Mouse (Mus musculus) cerebellum, postnatal 14 days (tissue): Measurements from ENCODE around the gene Fam129b.
A peak's percentile ranks its signal among the peaks of the same experiment; 100 is the strongest.

ENCODE experiments used
- DNase-seq, 2 experiments: peaks; one replicate each; pipeline ENCODE4 v3.0.0; 2021; ENCODE audit warnings: mixed read lengths in 2 of 2

Gene Fam129b

DNA sequence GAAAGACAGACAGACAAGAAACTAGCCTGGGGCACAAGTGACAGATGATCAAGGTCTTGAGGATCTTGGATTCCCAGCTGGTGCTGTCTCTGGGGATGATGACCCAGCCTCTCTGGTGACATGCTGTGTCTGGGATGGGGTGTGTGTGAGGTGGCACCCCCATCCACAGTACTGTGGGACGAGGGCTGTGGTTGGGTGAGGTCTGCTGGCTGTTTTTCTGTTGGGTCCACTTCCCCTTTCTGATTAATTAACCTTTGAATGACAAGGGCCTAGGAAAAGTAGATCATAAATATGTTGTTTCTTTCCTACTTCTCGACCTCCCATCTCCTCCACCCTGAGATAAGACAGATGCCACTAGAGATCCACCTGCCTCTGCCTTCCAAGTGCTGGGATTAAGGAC lies 18.2 kb downstream of the Fam129b start:
- no peak for DNase-seq

- peak; percentile 50 to 54 for DNase-seq
These were observed 19.7 kb downstream of the Fam129b start for GRCm38 (mm10) chr2:32895606-32896106.

- DNase-seq, result peak in 1 of 2 experiments; percentile 44
These were observed 20.7 kb downstream of the Fam129b start for GRCm38 (mm10) chr2:32896507-32897147.

GRCm38 (mm10) chr2:32898983-32899382 lies 23.1 kb downstream of the Fam129b start:
- peak; percentile 61 to 73 for DNase-seq

DNA sequence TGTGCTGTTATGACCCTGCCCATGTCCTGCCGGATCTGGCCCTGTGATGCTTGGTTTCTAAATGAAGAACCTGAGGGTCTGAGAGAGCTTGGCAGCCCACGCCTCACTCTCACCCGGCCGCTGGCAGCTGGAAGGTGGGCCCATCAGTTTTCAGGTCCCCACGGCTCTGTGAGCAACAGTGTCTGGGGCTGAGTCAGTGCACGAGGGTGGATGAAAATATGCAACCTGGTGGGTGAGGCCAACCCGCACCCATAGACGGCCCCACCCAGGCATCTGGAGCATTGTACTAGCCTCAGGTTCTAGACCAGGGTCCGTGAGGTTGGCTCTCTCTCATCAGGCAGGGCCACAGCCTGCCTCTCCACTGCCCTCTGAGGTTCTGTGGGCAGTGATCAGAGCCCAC lies 26.2 kb downstream of the Fam129b start:
- DNase-seq, result no peak

GRCm38 (mm10) chr2:32903470-32903869 lies 27.6 kb downstream of the Fam129b start:
- no peak for DNase-seq

GRCm38 (mm10) chr2:32904637-32905036 lies 28.7 kb downstream of the Fam129b start:
- no peak for DNase-seq

DNA sequence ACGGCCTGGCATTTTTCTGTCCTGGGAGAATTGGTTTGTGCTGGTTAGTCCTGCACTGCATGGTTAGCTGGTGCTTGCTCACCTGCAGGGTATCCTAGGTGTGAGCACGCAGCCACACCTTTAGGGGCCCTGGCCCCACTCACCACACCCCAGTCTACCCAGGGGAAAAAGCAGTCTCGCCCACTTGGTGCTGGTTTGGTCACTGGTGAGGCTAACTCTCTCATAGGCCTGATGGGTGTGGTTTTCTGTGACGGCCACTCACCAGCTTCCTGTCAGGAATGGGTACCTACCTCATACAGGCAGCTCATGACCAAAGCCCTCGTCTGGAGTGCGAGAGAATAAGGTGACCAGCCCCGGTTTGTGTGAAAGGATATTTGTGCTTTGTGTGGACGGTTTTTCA lies 29.4 kb downstream of the Fam129b start:
- no peak for DNase-seq

DNA sequence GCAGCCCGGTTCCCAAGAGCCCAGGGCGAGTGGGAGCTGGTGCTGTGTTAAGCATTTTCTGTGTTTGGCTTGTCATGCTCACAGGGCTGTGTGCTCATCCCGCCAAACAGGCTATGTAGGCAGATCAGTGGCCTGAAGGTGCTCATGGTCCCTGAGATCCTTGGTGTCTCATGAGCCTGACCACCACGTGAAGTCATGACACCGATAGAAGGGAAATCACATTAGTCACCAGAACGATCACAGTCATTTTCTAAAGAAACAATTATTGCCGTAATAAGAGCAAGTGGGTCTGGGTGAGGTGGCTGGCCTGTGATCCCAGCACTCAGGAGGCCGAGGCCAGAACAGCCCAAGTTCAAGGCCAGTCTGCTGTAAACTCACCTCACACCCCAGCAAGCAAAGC lies 31.5 kb downstream of the Fam129b start:
- DNase-seq, result no peak

GRCm38 (mm10) chr2:32908272-32908671 lies 32.4 kb downstream of the Fam129b start:
- DNase-seq, result peak; percentile 78 to 79

- peak; percentile 51 to 53 for DNase-seq
These were observed 32.9 kb downstream of the Fam129b start for GRCm38 (mm10) chr2:32908796-32909195.

- peak in 1 of 2 experiments; percentile 51 for DNase-seq
These were observed 35.8 kb downstream of the Fam129b start for GRCm38 (mm10) chr2:32911639-32912182.

GRCm38 (mm10) chr2:32912210-32912804 lies 36.4 kb downstream of the Fam129b start:
- DNase-seq, result peak; percentile 94 to 95

GRCm38 (mm10) chr2:32914362-32914761 lies 38.4 kb downstream of the Fam129b start:
- DNase-seq, result no peak

- peak in 1 of 2 experiments; percentile 45 for DNase-seq
These were observed 39.0 kb downstream of the Fam129b start for GRCm38 (mm10) chr2:32914896-32915295.

- DNase-seq, result no peak
These were observed 41.6 kb downstream of the Fam129b start for GRCm38 (mm10) chr2:32917526-32917925.

- no peak for DNase-seq
These were observed 42.5 kb downstream of the Fam129b start for GRCm38 (mm10) chr2:32918391-32918790.

- no peak for DNase-seq
These were observed 45.3 kb downstream of the Fam129b start for GRCm38 (mm10) chr2:32921235-32921634.

DNA sequence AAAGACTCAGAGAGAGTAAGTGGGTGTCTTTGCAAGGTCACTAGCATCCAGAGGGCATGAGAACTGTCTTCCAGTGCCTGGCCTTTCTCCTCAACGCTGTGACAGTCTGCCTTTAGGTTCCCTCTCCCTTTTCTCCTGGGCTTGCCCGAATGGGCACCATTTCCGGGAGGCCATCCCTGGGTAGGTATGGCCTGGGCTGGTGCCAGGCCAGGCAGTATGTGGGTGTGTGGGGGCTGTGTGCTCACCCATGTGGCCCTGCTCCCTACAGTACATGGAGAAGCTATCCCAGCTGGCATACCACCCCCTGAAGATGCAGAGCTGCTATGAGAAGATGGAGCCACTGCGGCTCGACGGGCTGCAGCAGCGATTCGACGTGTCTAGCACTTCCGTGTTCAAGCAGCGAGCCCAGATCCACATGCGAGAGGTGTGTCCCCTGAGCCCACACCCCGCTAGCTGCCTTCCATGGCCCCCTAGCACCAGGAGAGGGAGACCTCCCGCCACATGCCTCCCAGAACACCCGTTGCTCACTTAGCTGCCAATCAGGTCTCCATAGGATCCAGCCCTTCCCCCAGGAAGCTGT lies 46.0 kb downstream of the Fam129b start:
- no peak for DNase-seq

DNA sequence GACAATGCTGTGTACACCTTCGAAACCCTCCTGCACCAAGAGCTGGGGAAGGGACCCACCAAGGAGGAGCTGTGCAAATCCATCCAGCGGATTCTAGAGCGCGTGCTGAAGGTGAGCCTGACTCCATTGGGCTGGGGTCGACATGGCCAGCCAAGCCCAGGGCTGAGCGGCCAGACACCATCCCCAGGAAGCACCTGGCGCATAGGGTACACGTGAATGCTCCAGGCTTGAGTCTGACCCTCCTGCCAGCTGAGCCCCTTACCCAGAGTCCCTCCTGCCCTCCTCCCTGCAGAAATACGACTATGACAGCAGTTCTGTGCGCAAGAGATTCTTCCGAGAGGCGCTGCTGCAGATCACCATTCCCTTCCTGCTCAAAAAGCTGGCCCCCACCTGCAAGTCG lies 46.6 kb downstream of the Fam129b start:
- DNase-seq, result no peak

DNA sequence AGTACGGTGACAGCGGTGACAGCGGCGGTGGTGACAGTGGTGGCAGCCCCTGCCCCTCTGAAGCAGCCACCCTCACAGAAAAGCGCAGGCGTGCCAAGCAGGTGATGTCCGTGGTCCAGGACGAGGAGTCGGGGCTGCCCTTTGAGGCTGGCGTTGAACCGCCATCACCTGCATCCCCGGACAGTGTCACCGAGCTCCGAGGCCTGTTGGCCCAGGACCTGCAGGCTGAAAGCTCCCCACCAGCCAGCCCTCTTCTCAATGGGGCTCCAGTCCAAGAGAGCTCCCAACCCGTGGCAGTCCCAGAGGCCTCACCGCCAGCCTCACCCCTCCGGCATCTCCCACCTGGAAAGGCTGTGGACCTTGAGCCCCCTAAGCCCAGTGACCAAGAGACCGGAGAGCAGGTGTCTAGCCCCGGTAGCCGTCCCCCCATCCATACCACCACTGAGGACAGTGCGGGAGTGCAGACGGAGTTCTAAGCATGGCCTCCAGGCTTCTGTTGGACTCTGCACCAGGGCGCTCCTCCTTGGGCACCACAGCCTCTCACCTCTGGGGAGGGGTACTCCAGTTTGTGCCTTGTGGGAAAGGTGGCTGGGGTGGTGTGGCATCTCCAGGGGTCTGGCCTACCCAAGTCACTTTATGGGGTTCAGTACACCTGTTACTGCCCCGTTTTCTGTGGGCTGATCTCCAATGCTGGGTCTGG lies 47.8 kb downstream of the Fam129b start:
- no peak for DNase-seq

DNA sequence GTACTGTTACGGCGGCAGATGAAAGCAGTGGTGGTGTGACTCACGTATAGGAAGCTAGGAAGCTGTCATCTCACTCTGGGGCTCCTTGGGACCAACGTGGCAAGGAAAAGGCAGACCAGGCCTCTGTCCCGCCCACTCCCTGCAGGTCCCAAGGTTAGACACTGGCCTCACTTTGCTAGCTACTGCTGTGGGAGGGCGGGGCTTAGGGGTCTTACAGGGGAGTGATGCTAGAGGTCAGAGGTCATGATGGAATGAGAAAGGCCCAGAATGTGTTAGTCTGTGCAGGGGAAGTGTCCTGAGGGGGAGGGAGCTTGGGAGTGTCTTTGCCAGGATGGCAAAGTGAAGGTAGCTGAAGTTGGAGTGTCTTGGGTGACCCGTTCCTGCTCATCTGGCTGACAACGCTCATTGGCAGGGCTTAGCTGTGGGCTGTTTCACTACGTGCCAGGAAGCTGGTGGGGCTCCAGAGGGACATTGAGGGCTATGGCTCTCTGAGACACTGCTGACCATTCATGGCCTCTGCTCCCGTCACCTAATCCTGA lies 48.5 kb downstream of the Fam129b start:
- no peak for DNase-seq
